Mouse (Mus musculus) gastrocnemius, postnatal 10 days (tissue): ENCODE results near the gene Cenpv. TPM values are rescaled to one million over a fixed set of nuclear protein-coding genes. Genes with fewer than 3 reads are reported as not detected.
A peak's percentile ranks its signal among the peaks of the same experiment; 100 is the strongest.

Experiments used
- DNase-seq: peaks from one replicate; pipeline ENCODE4 v3.0.0; 2021; ENCODE audit warnings: mixed read lengths
- long read RNA-seq, 2 experiments: library from polyadenylated mRNA; stranded (forward); transcript quantifications; one replicate each; pipeline ENCODE4 v2.0.0; 2021
- total RNA-seq, 2 experiments: library from RNA; stranded (reverse); gene quantifications; 2 replicates each; pipeline ENCODE4 v1.2.3; 2021

Gene Cenpv
- 10 to 100 TPM; 14.0 to 21.9 TPM for total RNA-seq
- long read RNA-seq, experiment 1, transcript Cenpv-201 (5 exons, 1,032 nt), result major isoform, 22 of 27 reads
- long read RNA-seq, experiment 1, partial matches to known transcripts, result 1 of 27 reads
- long read RNA-seq, experiment 1, other reads (novel, unspliced or antisense), result 4 of 27 reads
- long read RNA-seq, experiment 2, transcript Cenpv-201 (5 exons, 1,032 nt), result major isoform, 29 of 34 reads
- long read RNA-seq, experiment 2, partial matches to known transcripts, result 0 of 34 reads
- long read RNA-seq, experiment 2, other reads (novel, unspliced or antisense), result 5 of 34 reads

- DNase-seq, result peak; percentile 76
These were observed at the start of gene Cenpv for GRCm38 (mm10) chr11:62539089-62539890. TSS of gene Cenpv (minus strand) at chr11:62539261.

DNA sequence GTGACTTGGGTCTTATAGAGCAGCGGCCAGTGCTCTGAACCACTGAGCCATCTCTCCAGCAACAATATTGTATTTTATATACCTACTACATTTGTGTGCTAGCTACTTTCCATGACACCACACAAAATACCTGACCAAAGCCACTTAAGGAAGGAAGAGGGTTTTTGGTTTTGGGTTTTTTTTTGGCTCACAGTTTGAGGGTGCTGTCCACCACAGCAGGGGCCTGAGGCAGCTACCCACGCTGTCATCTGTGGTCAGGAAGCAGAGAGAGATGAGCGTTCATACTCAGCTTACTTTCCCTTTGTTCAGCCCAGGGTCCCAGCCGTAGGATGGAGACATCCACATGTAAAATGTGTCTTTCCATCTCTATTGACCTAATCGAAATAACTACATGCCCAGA is 48.0 kb upstream of the Cenpv start:
- no peak for DNase-seq

DNA sequence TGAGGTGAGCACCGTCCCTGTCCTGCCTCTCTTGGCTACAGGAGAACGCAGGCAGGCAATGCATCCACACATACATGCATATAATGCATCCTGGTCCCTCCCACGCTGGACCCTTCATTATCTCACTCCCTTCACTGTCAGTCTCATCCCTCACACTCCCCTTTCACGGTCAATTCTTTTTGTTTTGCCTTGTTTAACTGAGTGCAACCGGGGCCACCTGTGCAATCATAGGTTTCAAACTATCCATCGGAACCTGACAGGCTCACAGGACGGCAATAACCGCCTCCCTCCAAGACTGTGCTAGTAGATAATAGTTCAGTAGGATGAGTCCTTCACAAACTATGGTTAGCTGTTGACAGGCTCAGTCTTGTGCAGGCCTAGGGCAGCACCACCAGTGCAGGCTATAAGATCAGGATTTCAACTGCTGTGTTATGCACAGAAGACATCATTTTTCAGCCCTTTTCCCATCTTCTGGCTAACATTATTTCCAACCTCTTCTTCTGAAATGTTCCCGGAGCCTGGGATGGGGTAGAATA is 45.7 kb upstream of the Cenpv start:
- DNase-seq, result no peak

- DNase-seq, result no peak
These were observed 44.0 kb upstream of the Cenpv start for GRCm38 (mm10) chr11:62583031-62583430.

DNA sequence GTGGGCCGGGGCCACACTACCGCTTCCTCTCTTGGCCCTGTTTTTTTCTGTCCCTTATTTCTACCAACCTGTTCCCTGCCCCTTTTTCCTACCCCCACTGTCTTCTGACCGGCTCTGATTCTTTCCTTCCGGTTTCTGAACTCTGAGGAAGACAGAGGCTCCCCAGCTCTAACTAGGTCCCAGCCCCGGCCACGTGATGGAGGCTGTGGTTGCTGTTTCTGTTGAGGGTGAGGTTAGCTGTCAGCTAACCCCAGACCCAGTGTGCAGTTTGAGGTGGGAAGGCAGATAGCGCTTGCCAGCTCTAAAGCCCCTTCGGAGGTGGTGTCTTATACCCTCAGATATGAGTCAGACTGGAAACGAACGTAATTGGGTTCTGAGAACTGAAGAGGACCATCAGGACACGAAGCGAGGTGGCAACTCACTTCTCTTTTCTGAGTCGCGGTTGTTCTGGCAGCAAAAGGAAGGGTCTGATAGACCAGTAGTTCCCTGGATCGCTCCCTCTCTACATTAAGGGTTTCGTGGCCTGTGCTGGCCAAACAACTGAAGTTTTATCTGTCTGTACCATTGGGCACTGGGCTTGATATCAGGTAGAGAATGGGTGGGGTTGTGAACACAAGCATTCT is 37.6 kb upstream of the Cenpv start:
- no peak for DNase-seq

GRCm38 (mm10) chr11:62575659-62576438 is 36.8 kb upstream of the Cenpv start:
- peak; percentile 52 for DNase-seq

DNA sequence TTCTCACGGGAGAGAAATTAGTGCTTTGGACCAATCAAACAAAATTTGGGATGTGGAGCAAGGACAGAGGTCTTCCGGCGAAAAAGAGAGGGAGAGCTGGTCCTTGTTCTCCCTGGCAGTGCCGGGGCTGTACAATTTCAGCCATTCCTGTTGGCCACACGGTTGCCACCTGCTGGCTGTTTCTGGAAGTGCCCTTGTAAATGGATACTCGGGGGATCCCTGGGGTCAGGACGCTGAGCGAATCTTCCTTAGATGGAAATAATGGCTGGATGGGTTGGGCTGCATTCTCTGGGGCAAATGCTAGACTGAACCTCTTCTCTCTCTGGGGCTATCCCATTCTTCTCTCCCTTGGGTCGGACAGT is 36.2 kb upstream of the Cenpv start:
- peak; percentile 89 for DNase-seq

- DNase-seq, result no peak
These were observed 35.6 kb upstream of the Cenpv start for GRCm38 (mm10) chr11:62574703-62575085.

DNA sequence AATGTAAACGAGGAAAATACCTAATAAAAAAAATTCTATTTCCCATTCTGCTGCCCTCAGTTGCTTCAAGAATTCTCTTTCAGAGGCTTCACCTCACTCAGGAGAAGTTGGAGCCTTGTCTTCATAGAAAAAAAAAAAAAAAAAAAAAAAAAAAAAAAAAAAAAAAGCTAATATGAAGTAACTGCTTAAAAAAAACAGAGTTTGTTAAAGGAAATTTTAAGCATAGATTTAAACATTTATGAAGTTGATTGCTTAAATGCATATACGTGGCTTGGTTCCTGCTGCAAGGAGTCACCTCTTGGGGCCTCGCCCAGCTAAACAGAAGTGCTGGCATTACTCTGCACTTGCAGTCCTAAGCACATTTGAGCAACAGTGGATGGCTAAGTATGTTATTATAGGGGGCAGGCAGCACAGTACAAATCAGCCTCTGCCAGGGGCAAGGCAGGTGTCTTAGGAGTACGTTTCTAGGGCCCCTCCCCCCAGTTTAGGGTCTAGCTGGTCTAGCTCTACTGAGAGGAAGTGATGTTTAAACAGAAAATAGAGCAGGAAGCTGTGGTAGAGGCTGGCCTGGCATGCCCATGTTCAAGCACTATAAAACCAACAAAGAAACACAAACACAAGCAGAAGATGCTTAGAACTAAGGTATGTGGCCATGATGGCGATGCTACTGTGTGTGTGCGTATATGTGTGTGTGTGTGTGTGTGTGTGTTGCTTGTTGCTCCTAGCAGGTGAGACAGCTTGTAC is 35.1 kb upstream of the Cenpv start, which contains the start of gene Trpv2:
TSS of gene Trpv2 (plus strand) at position 528 of the 744 bp plus-strand sequence.
- no peak for DNase-seq

DNA sequence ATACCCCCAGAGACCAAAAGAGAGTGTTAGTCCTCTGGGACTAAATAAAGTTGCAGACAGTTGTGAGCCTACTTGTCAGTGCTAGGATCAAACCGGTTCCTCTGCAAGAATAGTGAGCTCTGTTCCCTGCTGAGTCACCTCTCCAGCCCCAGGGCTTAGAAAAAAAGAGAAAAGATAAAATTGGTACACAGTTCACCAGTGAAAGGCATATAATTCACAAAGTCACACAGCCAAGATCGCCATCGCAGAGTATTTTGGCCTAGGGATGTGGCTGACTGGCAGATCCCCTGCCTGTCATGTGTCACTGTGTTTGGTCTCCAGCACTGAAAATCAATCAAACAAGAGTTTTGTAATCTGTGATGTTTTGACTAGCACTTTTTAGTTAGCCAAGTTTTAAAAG is 29.2 kb upstream of the Cenpv start:
- DNase-seq, result no peak

DNA sequence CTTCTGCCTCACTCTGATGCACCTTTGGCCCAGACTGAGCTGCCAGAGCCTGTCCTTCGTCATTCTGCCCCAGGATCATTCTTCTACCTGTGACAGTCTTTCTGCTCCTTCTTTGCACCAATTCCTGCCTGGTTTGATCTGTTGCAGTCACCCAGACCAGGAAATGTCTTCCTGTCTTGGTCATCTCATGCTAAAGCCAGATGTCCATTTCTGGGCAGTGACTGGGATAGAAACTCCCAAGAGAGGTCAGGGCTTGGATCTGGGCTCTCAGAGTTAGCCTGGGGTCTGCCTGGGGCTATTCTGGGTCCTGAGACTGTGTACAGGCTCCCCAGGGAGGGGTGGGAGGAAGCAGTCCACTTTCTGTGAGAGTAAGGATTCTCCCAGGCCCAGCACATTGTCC is 27.1 kb upstream of the Cenpv start:
- DNase-seq, result no peak

DNA sequence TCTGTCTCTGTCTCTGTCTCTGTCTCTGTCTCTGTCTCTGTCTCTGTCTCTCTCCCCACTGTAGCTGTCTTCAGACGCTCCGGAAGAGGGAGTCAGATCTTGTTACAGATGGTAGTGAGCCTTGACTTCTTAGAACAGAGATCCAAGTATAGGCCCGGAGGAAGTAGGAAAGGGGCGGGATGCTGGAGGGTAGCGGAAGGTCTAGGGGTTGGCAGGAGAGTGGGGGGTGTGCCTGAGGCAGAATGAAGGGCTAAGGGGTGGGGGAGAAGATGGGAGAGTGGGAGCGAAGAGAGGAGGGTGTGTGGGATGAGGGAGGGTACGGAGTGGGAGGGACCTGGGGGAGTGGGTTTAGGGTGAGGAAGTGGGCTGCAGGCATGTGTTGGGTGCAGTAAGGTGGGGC is 26.7 kb upstream of the Cenpv start:
- DNase-seq, result no peak

DNA sequence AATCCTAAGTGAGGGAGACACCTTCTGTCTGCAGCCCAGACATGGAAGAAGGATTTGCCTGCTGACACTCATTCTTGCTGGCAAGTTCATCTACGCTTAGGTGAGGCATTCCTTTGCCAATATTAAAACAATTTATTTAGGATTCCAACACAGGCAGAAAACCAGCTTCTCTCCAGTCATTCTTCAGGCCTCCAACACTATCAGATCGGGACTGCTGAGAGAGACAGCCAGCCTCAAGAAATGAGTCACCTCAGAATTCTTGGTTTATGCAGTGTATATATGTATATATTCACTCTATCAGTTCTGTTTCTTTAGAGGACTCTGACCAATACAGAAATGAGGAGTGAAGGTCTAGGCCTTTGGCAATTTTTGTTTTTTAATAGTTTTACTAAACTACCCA is 24.5 kb upstream of the Cenpv start:
- no peak for DNase-seq

DNA sequence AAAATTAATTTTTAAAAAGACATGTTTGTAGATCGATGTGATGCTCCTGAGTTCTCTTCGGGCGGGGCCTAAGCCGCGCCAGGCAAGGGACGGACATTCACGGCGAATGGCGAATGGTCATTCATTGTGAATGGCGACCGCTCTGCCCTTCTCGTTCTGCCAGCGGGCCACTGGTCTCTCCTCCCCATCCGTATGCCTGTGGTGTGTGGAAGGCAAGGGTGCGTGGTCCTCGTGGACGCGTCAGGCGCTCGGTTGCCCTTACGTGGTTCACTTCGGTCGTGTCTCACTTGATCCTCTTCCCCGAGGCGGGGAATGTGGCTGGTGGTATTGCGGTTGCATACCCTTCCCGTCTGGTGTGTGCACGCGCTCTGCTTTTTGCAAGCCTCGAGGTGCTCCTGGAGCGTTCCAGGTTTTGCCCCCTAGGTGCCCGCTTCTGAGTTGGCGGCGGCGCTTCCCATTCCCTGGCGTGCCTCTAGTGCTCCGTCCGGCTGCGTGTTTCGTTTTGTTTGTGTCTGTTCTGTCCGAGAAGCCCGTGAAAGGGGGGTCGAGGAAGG is 21.5 kb upstream of the Cenpv start:
- DNase-seq, result peak; percentile 14

DNA sequence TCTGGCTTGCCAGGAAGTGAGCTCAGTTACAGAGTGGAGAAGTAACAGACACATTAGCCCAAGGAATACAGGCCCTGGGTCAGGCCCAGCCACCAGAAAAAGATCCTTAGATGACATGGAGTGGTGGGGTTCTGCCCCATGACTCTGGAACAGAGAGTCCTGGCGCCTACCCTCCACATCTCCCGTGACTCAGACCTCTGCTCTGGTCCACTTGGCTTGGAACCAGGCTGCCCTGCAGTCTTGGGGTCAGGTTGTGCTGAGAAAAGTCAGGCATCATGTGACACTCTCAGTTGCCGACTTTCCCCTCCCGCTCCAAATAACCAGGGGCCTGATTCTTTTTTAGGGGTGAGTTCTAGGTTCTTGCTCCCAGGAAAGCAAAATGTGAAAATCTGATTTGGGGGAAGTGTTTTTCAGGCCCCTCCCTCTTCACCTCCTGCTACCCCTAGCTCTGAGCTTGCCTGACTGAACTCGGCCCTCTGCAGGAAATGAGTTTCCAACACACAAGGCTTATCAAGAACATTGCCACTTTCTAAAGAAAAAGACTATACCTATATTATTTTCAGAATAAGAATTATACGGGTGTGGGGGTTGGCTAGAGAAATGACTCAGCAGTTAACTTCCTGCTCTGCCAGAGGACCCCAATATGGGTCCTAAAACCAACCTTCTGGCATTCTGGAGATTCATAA is 20.0 kb upstream of the Cenpv start:
- peak; percentile 56 for DNase-seq

- DNase-seq, result no peak
These were observed 19.1 kb upstream of the Cenpv start for GRCm38 (mm10) chr11:62558152-62558551.

- DNase-seq, result no peak
These were observed 18.1 kb upstream of the Cenpv start for GRCm38 (mm10) chr11:62557205-62557604.

DNA sequence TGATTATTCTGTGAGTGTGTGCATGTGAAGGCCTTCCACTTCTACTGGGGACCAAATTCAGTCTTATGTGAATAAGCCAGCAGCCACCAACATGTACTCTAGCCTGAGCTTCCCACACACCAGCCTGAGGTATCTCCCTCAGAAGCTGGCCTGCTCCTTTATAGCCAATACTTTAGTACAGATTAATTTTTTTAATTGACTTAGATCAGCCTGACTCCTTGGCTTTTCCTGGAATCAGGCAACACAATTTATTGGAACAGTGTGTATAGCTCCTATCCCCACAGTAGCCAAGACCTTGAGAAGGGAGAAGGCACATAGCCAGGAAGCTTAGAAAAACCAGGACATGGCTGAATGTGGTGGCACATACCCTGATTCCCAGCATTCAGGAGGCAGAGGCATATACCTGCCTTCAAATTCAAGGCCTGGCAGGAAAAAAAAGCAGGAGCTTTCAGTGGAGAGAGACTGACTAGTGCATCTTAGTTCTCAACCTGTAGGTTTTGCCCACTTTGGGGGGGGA is 16.9 kb upstream of the Cenpv start:
- no peak for DNase-seq

GRCm38 (mm10) chr11:62554934-62555517 is 16.0 kb upstream of the Cenpv start:
- DNase-seq, result no peak
